In the genomic region with DNA sequence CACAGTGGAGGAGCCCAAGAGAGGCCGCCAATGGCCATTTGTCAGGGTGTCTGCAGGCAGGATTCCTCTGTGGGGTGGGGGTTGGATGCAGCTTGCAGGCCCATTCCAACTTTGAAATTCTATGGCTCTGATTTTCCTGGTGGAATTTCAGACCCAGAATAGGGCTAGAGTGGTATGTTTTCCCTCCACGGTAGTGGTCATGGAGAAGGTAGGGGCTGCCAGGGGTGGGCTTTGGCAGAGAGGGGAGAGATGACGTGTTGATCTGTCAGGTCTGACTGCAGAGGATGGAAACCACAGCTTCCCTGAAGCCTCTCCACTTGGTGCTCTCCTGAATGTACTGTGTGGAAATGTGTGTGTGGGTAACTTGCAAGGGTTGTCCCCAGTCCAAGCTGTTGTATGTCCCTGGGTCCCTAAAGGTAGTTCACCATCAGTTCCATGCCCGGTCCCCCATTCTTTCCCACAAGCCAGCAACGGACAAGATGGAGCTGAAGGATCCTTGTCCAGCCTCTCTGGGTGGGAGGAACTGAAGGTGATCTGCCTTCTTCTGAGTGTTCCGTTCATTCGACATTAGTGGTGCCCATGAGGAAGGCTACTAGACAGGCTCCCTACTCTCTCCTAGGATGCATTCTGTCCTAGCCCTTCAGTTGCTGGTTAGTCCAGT, we compare ENCODE assay signal across 9 mouse cellular contexts. TPM values are rescaled to one million over a fixed set of nuclear protein-coding genes. Genes with fewer than 3 reads are reported as not detected.
DNase-seq lines count a peak whose midpoint lies in the region; ATAC-seq and TF ChIP-seq lines count a peak whose summit lies in the region.
"Had no signal": no experiment of that assay in that cellular context is flagged by ENCODE, and none has a peak within 500 bp of the region (broad histone marks: within the 10 kb centered on the region; RNA-seq: fewer than 3 reads in every experiment).

No protein-coding gene starts in this region.

- no peak for DNase-seq in hindbrain, embryonic 11.5 days (ENCODE audit: low spot score)
- DNase-seq in lung, adult 18-20 months = no peak
- no peak for DNase-seq in limb, embryonic 14.5 days (ENCODE audit: low spot score)
- DNase-seq in urinary bladder, postnatal 10 days (ENCODE audit: low spot score) = no peak
- DNase-seq: liver had no signal

- H3K9ac ChIP-seq in hindbrain, embryonic 12.5 days = no peak overlapping the region
- H3K9ac ChIP-seq in hindbrain, embryonic 11.5 days (ENCODE audit: low read depth, low read length) = no peak overlapping the region
- no peak overlapping the region for H3K9ac ChIP-seq in lung, embryonic 16.5 days (ENCODE audit: low read length)
- H3K9ac ChIP-seq in limb, embryonic 14.5 days (ENCODE audit: low read depth, low read length, severe bottlenecking) = no peak overlapping the region

- ATAC-seq in hindbrain, embryonic 12.5 days (ENCODE audit: low FRiP score) = no peak
- ATAC-seq in hindbrain, embryonic 11.5 days (ENCODE audit: low FRiP score) = no peak
- ATAC-seq in lung, embryonic 16.5 days (ENCODE audit: low read depth) = no peak
- 0 out of 2 replicates have a peak, but pooled peaks have one; percentile 11 for ATAC-seq in granulocyte monocyte progenitor cell, adult 5-6 weeks (replicated peaks; ENCODE audit: poor library complexity, severe bottlenecking)
- ATAC-seq in limb, embryonic 14.5 days (ENCODE audit: low FRiP score, low read depth) = no peak

- H3K36me3 ChIP-seq in hindbrain, embryonic 12.5 days = no peaks in the 10 kb centered on the region
- H3K36me3 ChIP-seq in hindbrain, embryonic 11.5 days (ENCODE audit: control insufficient read depth, insufficient read depth, low read length) = no peaks in the 10 kb centered on the region
- no peaks in the 10 kb centered on the region for H3K36me3 ChIP-seq in lung, embryonic 16.5 days (ENCODE audit: control insufficient read depth, insufficient read depth, low read length)
- H3K36me3 ChIP-seq in limb, embryonic 14.5 days (ENCODE audit: control insufficient read depth, insufficient read depth, low read length) = peaks cover 3% of the 10 kb centered on the region; the same call in 1 of the 2 replicates

- peak overlapping the region; percentile 75; the same call in 1 of the 2 replicates for H3K4me2 ChIP-seq in hindbrain, embryonic 12.5 days (replicated peaks)
- no peak overlapping the region for H3K4me2 ChIP-seq in hindbrain, embryonic 11.5 days (replicated peaks; ENCODE audit: low read depth, low read length)
- peak overlapping the region; percentile 35; the same call in 1 of the 2 replicates for H3K4me2 ChIP-seq in lung, embryonic 16.5 days (ENCODE audit: low read depth, low read length)
- H3K4me2 ChIP-seq in limb, embryonic 14.5 days (replicated peaks; ENCODE audit: low read depth, low read length, severe bottlenecking) = peak overlapping the region; percentile 20

- H3K4me3 ChIP-seq in hindbrain, embryonic 12.5 days = no peak overlapping the region
- no peak overlapping the region for H3K4me3 ChIP-seq in hindbrain, embryonic 11.5 days (ENCODE audit: low read depth, low read length)
- no peak overlapping the region for H3K4me3 ChIP-seq in lung, embryonic 16.5 days (ENCODE audit: low read length)
- H3K4me3 ChIP-seq in limb, embryonic 14.5 days (replicated peaks; ENCODE audit: low read length) = no peak overlapping the region

- H3K4me1 ChIP-seq in hindbrain, embryonic 12.5 days = peaks cover 44% of the 10 kb centered on the region
- H3K4me1 ChIP-seq in hindbrain, embryonic 11.5 days (replicated peaks; ENCODE audit: control insufficient read depth, insufficient read depth, low read length) = no peaks in the 10 kb centered on the region; the same call in 1 of the 2 replicates
- H3K4me1 ChIP-seq in lung, embryonic 16.5 days (replicated peaks; ENCODE audit: control insufficient read depth, insufficient read depth, low read length) = peaks cover 46% of the 10 kb centered on the region
- H3K4me1 ChIP-seq in limb, embryonic 14.5 days (ENCODE audit: control insufficient read depth, insufficient read depth, low read length) = peaks cover 39% of the 10 kb centered on the region

- WGBS in hindbrain, embryonic 12.5 days = 80% methylated on average over 7 of the region's 7 CpGs
- 77% methylated on average over 7 of the region's 7 CpGs for WGBS in hindbrain, embryonic 11.5 days
- 48% methylated on average over 7 of the region's 7 CpGs for WGBS in lung, embryonic 16.5 days
- 77% methylated on average over 7 of the region's 7 CpGs for WGBS in limb, embryonic 14.5 days

- H3K9me3 ChIP-seq in hindbrain, embryonic 12.5 days (replicated peaks) = no peaks in the 10 kb centered on the region
- no peaks in the 10 kb centered on the region for H3K9me3 ChIP-seq in hindbrain, embryonic 11.5 days (ENCODE audit: control insufficient read depth, low read length)
- H3K9me3 ChIP-seq in lung, embryonic 16.5 days (ENCODE audit: control insufficient read depth, low read length) = no peaks in the 10 kb centered on the region
- H3K9me3 ChIP-seq in limb, embryonic 14.5 days (ENCODE audit: control insufficient read depth, low read length) = no peaks in the 10 kb centered on the region

- H3K27me3 ChIP-seq in hindbrain, embryonic 12.5 days = no peaks in the 10 kb centered on the region; the same call in 1 of the 2 replicates
- peaks cover 7% of the 10 kb centered on the region; the same call in 1 of the 2 replicates for H3K27me3 ChIP-seq in hindbrain, embryonic 11.5 days (ENCODE audit: control insufficient read depth, insufficient read depth, low read length)
- no peaks in the 10 kb centered on the region for H3K27me3 ChIP-seq in lung, embryonic 16.5 days (ENCODE audit: control insufficient read depth, insufficient read depth, low read depth, low read length)
- no peaks in the 10 kb centered on the region for H3K27me3 ChIP-seq in limb, embryonic 14.5 days (ENCODE audit: control insufficient read depth, insufficient read depth, low read length)

- H3K27ac ChIP-seq in hindbrain, embryonic 12.5 days = no peak overlapping the region
- no peak overlapping the region for H3K27ac ChIP-seq in hindbrain, embryonic 11.5 days (ENCODE audit: low read depth, low read length)
- H3K27ac ChIP-seq in lung, embryonic 16.5 days (ENCODE audit: low read length) = no peak overlapping the region; the same call in 1 of the 2 replicates
- H3K27ac ChIP-seq in limb, embryonic 14.5 days (replicated peaks; ENCODE audit: low read depth, low read length) = no peak overlapping the region
- H3K27ac ChIP-seq: hindbrain, embryonic 14.5 days had no signal

- no peak for TF ChIP-seq POLR2A in limb, embryonic 14.5 days (IDR thresholded peaks at IDR 0.05; ENCODE audit: borderline replicate concordance, extremely low read depth, insufficient read depth, insufficient read length)

RNA-seq across cellular contexts. Expression of gene Dnmt3a, which starts 3.8 kb away (rescaled TPM):
- polyA plus RNA-seq in hindbrain, embryonic 12.5 days (2016; fragmentation: Nextera tagmentation; extraction: Ambion mirVana) = 166 and 180 TPM in 2 replicates
- polyA plus RNA-seq in hindbrain, embryonic 11.5 days (2014; fragmentation: Nextera tagmentation; extraction: Ambion mirVana) = 68.6 and 75.5 TPM in 2 replicates
- 64.2 and 77.3 TPM in 2 replicates for polyA plus RNA-seq in lung, embryonic 16.5 days (2015; fragmentation: Nextera tagmentation; extraction: Ambion mirVana)
- 20.2 and 33.6 TPM in 2 replicates for total RNA-seq in granulocyte monocyte progenitor cell, adult 5-6 weeks (2014; fragmentation: Nextera tagmentation)
- 21.7 and 22.9 TPM in 2 replicates for total RNA-seq in granulocyte monocyte progenitor cell, adult 5-6 weeks (2017)
- polyA plus RNA-seq in limb, embryonic 14.5 days (2012; rRNA removed) = 48.7 and 53.1 TPM in 2 replicates
- polyA plus RNA-seq in limb, embryonic 14.5 days (2014; fragmentation: Nextera tagmentation; extraction: Ambion mirVana) = 74.5 and 84.4 TPM in 2 replicates
